In genomic region chr1:167694731-167695130, GRCm38 (mm10) we compare ENCODE assay signal across 33 mouse cellular contexts. TPM values are rescaled to one million over a fixed set of nuclear protein-coding genes. Genes with fewer than 3 reads are reported as not detected.
"Had no signal": no experiment of that assay in that cellular context is flagged by ENCODE, and none has a peak within 500 bp of the region (broad histone marks: within the 10 kb centered on the region; RNA-seq: fewer than 3 reads in every experiment).

No protein-coding gene starts in this region.

- H3K27ac ChIP-seq: gastrocnemius, adult 2 months; heart, embryonic 10.5 days; hindbrain, embryonic 10.5 days; hindbrain, embryonic 13.5 days; hindbrain, embryonic 15.5 days; intestine, embryonic 15.5 days; layer of hippocampus, adult 2 months; left cerebral cortex, adult 2 months; limb, embryonic 10.5 days; limb, embryonic 12.5 days had no signal

- H3K9me3 ChIP-seq: heart, embryonic 10.5 days; heart, embryonic 12.5 days; hindbrain, embryonic 10.5 days; hindbrain, embryonic 13.5 days; hindbrain, embryonic 15.5 days; intestine, embryonic 15.5 days; limb, embryonic 10.5 days; limb, embryonic 12.5 days had no signal

- H3K4me3 ChIP-seq: gastrocnemius, adult 2 months; heart, embryonic 10.5 days; heart, embryonic 12.5 days; hindbrain, embryonic 10.5 days; hindbrain, embryonic 13.5 days; hindbrain, embryonic 15.5 days; intestine, embryonic 15.5 days; layer of hippocampus, adult 2 months; left cerebral cortex, adult 2 months; limb, embryonic 10.5 days; limb, embryonic 12.5 days had no signal

- ATAC-seq: forebrain, embryonic 16.5 days; inflammation-experienced regulatory T-cells, adult 6 months; intestine, embryonic 15.5 days; intestine, postnatal 0 days had no signal

- H3K9ac ChIP-seq: heart, embryonic 12.5 days; hindbrain, embryonic 13.5 days; hindbrain, embryonic 15.5 days; intestine, embryonic 15.5 days; limb, embryonic 12.5 days had no signal

- H3K36me3 ChIP-seq: heart, embryonic 10.5 days; heart, embryonic 12.5 days; hindbrain, embryonic 10.5 days; hindbrain, embryonic 13.5 days; hindbrain, embryonic 15.5 days; intestine, embryonic 15.5 days; limb, embryonic 10.5 days; limb, embryonic 12.5 days had no signal

- H3K4me2 ChIP-seq: heart, embryonic 12.5 days; hindbrain, embryonic 13.5 days; hindbrain, embryonic 15.5 days; intestine, embryonic 15.5 days; limb, embryonic 12.5 days had no signal

- DNase-seq: gastrocnemius, adult 2 months; gastrocnemius, postnatal 10 days; gastrocnemius, postnatal 25 days; heart, postnatal 10 days; heart, postnatal 4 days; kidney, adult 18-20 months; kidney, adult 8-10 months; kidney, postnatal 10 days; kidney, postnatal 25 days; kidney, postnatal 4 days; liver had no signal

RNA-seq across cellular contexts. Expression of gene Lmx1a, which starts 5.7 kb away (rescaled TPM):
- total RNA-seq: granulocyte monocyte progenitor cell, adult 5-6 weeks; heart, adult 8-10 months; heart, postnatal 10 days; heart, postnatal 25 days; heart, postnatal 4 days; left cerebral cortex, adult 2 months; left cerebral cortex, postnatal 14 days; left cerebral cortex, postnatal 36 days had no signal
- polyA plus RNA-seq: frontal cortex, adult 2 months; heart, embryonic 14.5 days; heart, embryonic 16.5 days; kidney, embryonic 14.5 days had no signal
